Mouse (Mus musculus) MEL (cell line): ENCODE measurements around the gene Gm20388. TPM values are rescaled to one million over a fixed set of nuclear protein-coding genes. Genes with fewer than 3 reads are reported as not detected.

ENCODE experiments used
- DNase-seq: peaks from one replicate; pipeline ENCODE4 v3.0.0; 2011; ENCODE audit warnings: low read depth, low spot score
- H3K27ac ChIP-seq: 2 replicates; pipeline ENCODE4 v1.5.1; 2012; ENCODE audit warnings: low read depth, mild to moderate bottlenecking, control low read depth, low read length, moderate library complexity; ENCODE audit not compliant: control insufficient read depth
- H3K27me3 ChIP-seq, 2 experiments: fragments of 150-350 bp in 1 of 2; sonication (generic) in 1 of 2; 2 replicates each; pipeline ENCODE4 v1.6.1; 2012; ENCODE audit warnings: low read length in 2 of 2, mild to moderate bottlenecking in 2 of 2, improper control_type of control experiment in 1 of 2, moderate library complexity in 1 of 2; ENCODE audit not compliant: insufficient read depth in 2 of 2, control insufficient read depth in 1 of 2
- H3K36me3 ChIP-seq, 2 experiments: 2 replicates each; pipeline ENCODE4 v1.6.1; 2012 to 2014; ENCODE audit warnings: low read length in 2 of 2, improper control_type of control experiment in 1 of 2, inconsistent platforms in 1 of 2, mild to moderate bottlenecking in 1 of 2; ENCODE audit not compliant: insufficient read depth in 2 of 2, control insufficient read depth in 1 of 2
- H3K4me1 ChIP-seq, 2 experiments: fragments of 150-350 bp in 1 of 2; sonication (generic) in 1 of 2; 2 replicates each; pipeline ENCODE4 v1.6.1; 2012; ENCODE audit warnings: low read length in 2 of 2, improper control_type of control experiment in 1 of 2, mild to moderate bottlenecking in 1 of 2; ENCODE audit not compliant: insufficient read depth in 2 of 2, control insufficient read depth in 1 of 2
- H3K4me3 ChIP-seq, 2 experiments: fragments of 150-350 bp in 1 of 2; sonication (generic) in 1 of 2; 2 replicates each; pipeline ENCODE4 v1.5.1; 2012; ENCODE audit warnings: low read depth in 2 of 2, low read length in 2 of 2, mild to moderate bottlenecking in 2 of 2, moderate library complexity in 2 of 2, control low read depth in 1 of 2, improper control_type of control experiment in 1 of 2; ENCODE audit not compliant: control insufficient read depth in 1 of 2, insufficient read depth in 1 of 2
- H3K79me2 ChIP-seq: 2 replicates; pipeline ENCODE4 v1.6.1; 2012; ENCODE audit warnings: mild to moderate bottlenecking, low read length, moderate library complexity; ENCODE audit not compliant: control insufficient read depth, poor library complexity, insufficient read depth
- H3K9ac ChIP-seq: 2 replicates; pipeline ENCODE4 v1.6.1; 2012; ENCODE audit warnings: low read depth, mild to moderate bottlenecking, control low read depth, low read length, moderate library complexity; ENCODE audit not compliant: control insufficient read depth, poor library complexity, severe bottlenecking
- H3K9me3 ChIP-seq: fragments of 150-350 bp; sonication (generic); replicated peaks from 2 replicates; pipeline ENCODE4 v1.6.1; 2012; ENCODE audit warnings: mild to moderate bottlenecking, low read length, improper control_type of control experiment, moderate library complexity; ENCODE audit not compliant: insufficient read depth
- CHD1 ChIP-seq: IDR thresholded peaks from 2 replicates; pipeline ENCODE4 v1.6.1; 2012; ENCODE audit warnings: low read depth, mild to moderate bottlenecking, inconsistent platforms, low read length, improper control_type of control experiment
- CHD2 ChIP-seq: IDR thresholded peaks from 2 replicates; pipeline ENCODE4 v1.6.1; 2011; ENCODE audit warnings: low read length, improper control_type of control experiment
- CTCF ChIP-seq, 3 experiments: IDR thresholded peaks in 2 of 3; conservative IDR thresholded peaks in 1 of 3; 2 replicates each; pipeline ENCODE4 v1.5.1; 2011 to 2012; ENCODE audit warnings: low read length in 3 of 3, low read depth in 2 of 3, mild to moderate bottlenecking in 2 of 3, improper control_type of control experiment in 1 of 3, inconsistent platforms in 1 of 3, mixed read lengths in 1 of 3, moderate library complexity in 1 of 3; ENCODE audit not compliant: control insufficient read depth in 1 of 3, insufficient read depth in 1 of 3, poor library complexity in 1 of 3, severe bottlenecking in 1 of 3
- ELF1 ChIP-seq: IDR thresholded peaks from 2 replicates; pipeline ENCODE4 v1.6.1; 2014; ENCODE audit warnings: low read depth, mild to moderate bottlenecking, inconsistent platforms, low read length, improper control_type of control experiment, moderate library complexity
- EP300 ChIP-seq, 2 experiments: IDR thresholded peaks; 2 replicates each; pipeline ENCODE4 v1.6.1; 2011; ENCODE audit warnings: improper control_type of control experiment in 2 of 2, low read length in 2 of 2, low read depth in 1 of 2, mild to moderate bottlenecking in 1 of 2
- ETS1 ChIP-seq: IDR thresholded peaks from 2 replicates; pipeline ENCODE4 v1.6.1; 2012; ENCODE audit warnings: low read depth, mild to moderate bottlenecking, inconsistent platforms, low read length, improper control_type of control experiment, moderate library complexity
- GABPA ChIP-seq: IDR thresholded peaks from 2 replicates; pipeline ENCODE4 v1.6.1; 2012; ENCODE audit warnings: low read depth, mild to moderate bottlenecking, inconsistent platforms, low read length, improper control_type of control experiment, moderate library complexity
- HCFC1 ChIP-seq: IDR thresholded peaks from 2 replicates; pipeline ENCODE4 v1.6.1; 2012; ENCODE audit warnings: low read depth, mild to moderate bottlenecking, inconsistent platforms, low read length, improper control_type of control experiment, moderate library complexity
- JUND ChIP-seq: IDR thresholded peaks from 2 replicates; pipeline ENCODE4 v1.6.1; 2011; ENCODE audit warnings: low read depth, mild to moderate bottlenecking, improper control_type of control experiment, low read length
- MAFK ChIP-seq: IDR thresholded peaks from 2 replicates; pipeline ENCODE4 v1.6.1; 2011; ENCODE audit warnings: low read depth, mild to moderate bottlenecking, low read length, improper control_type of control experiment, borderline replicate concordance
- MAX ChIP-seq: IDR thresholded peaks from 2 replicates; pipeline ENCODE4 v1.6.1; 2011; ENCODE audit warnings: low read length, improper control_type of control experiment
- MAZ ChIP-seq: IDR thresholded peaks from 2 replicates; pipeline ENCODE4 v1.6.1; 2012; ENCODE audit warnings: low read depth, mild to moderate bottlenecking, inconsistent platforms, low read length, improper control_type of control experiment
- MEF2A ChIP-seq: IDR thresholded peaks from 2 replicates; pipeline ENCODE4 v1.6.1; 2014; ENCODE audit warnings: low read depth, mild to moderate bottlenecking, inconsistent platforms, low read length, improper control_type of control experiment; ENCODE audit not compliant: poor library complexity, insufficient replicate concordance, severe bottlenecking; ENCODE audit errors: extremely low read depth
- MXI1 ChIP-seq: IDR thresholded peaks from 2 replicates; pipeline ENCODE4 v1.6.1; 2011; ENCODE audit warnings: mild to moderate bottlenecking, low read depth, low read length, improper control_type of control experiment
- MYB ChIP-seq: IDR thresholded peaks from 2 replicates; pipeline ENCODE4 v1.6.1; 2011; ENCODE audit warnings: mild to moderate bottlenecking, low read depth, low read length, improper control_type of control experiment
- MYC ChIP-seq: IDR thresholded peaks from 2 replicates; pipeline ENCODE4 v1.6.1; 2011; ENCODE audit warnings: low read depth, mild to moderate bottlenecking, low read length, improper control_type of control experiment, moderate library complexity
- NELFE ChIP-seq: IDR thresholded peaks from 2 replicates; pipeline ENCODE4 v1.6.1; 2011; ENCODE audit warnings: low read depth, low read length, improper control_type of control experiment
- NRF1 ChIP-seq: IDR thresholded peaks from 2 replicates; pipeline ENCODE4 v1.6.1; 2014; ENCODE audit warnings: low read depth, mild to moderate bottlenecking, inconsistent platforms, low read length, improper control_type of control experiment, moderate library complexity; ENCODE audit not compliant: poor library complexity, insufficient read depth, severe bottlenecking
- POLR2AphosphoS2 ChIP-seq: IDR thresholded peaks from 2 replicates; pipeline ENCODE4 v1.6.1; 2011; ENCODE audit warnings: low read length, improper control_type of control experiment
- RCOR1 ChIP-seq: IDR thresholded peaks from 2 replicates; pipeline ENCODE4 v1.6.1; 2012; ENCODE audit warnings: low read depth, mild to moderate bottlenecking, inconsistent platforms, low read length, improper control_type of control experiment
- SIN3A ChIP-seq: IDR thresholded peaks from 2 replicates; pipeline ENCODE4 v1.6.1; 2012; ENCODE audit warnings: low read length, improper control_type of control experiment, inconsistent platforms
- TBP ChIP-seq: IDR thresholded peaks from 2 replicates; pipeline ENCODE4 v1.8.0; 2011; ENCODE audit warnings: low read depth, low read length, improper control_type of control experiment
- TCF12 ChIP-seq: IDR thresholded peaks from 2 replicates; pipeline ENCODE4 v1.6.1; 2014; ENCODE audit warnings: low read depth, mild to moderate bottlenecking, inconsistent platforms, low read length, improper control_type of control experiment, moderate library complexity
- USF1 ChIP-seq: IDR thresholded peaks from 2 replicates; pipeline ENCODE4 v1.6.1; 2014; ENCODE audit warnings: low read depth, mild to moderate bottlenecking, inconsistent platforms, low read length, improper control_type of control experiment, moderate library complexity
- ZC3H11A ChIP-seq: IDR thresholded peaks from 2 replicates; pipeline ENCODE4 v1.6.1; 2012; ENCODE audit warnings: low read depth, mild to moderate bottlenecking, inconsistent platforms, low read length, improper control_type of control experiment
- ZMIZ1 ChIP-seq: IDR thresholded peaks from 2 replicates; pipeline ENCODE4 v1.6.1; 2012; ENCODE audit warnings: low read depth, mild to moderate bottlenecking, inconsistent platforms, low read length, improper control_type of control experiment, moderate library complexity
- ZNF384 ChIP-seq: IDR thresholded peaks from 2 replicates; pipeline ENCODE4 v1.6.1; 2012; ENCODE audit warnings: low read depth, mild to moderate bottlenecking, inconsistent platforms, low read length, improper control_type of control experiment
- polyA plus RNA-seq, 2 experiments: library from polyadenylated mRNA; stranded (reverse) in 1 of 2; unstranded in 1 of 2; fragments of >175 nt in 1 of 2; fragments of >200 nt in 1 of 2; gene quantifications; 2 replicates each; pipeline versions ENCODE4 v1.2.1 to v1.2.4; 2012; ENCODE audit warnings: low replicate concordance in 2 of 2, low read depth in 1 of 2; ENCODE audit not compliant: insufficient read length in 2 of 2, insufficient read depth in 1 of 2, missing spikeins in 1 of 2
- total RNA-seq: library from RNA; depleted of rRNA; stranded (reverse); fragments of 300-350 nt; gene quantifications from 2 replicates; pipeline ENCODE4 v1.2.3, GENCODE M21; 2012

The Gm20388 gene
- total and polyA plus RNA-seq, 3 experiments: 11.1 to 17.8 TPM; not detected in 1

GRCm38 (mm10) chr8:122737886-122738285, 2827.2 kb downstream of the Gm20388 start:
- TF ChIP-seq MXI1: no peak
- TF ChIP-seq, all 39 proteins: peak for 0
- Histone ChIP-seq H3K9me3 (no peaks in the 10 kb centered on the region), H3K27me3 (no peaks in the 10 kb centered on the region), H3K9ac (no peak overlapping the region), H3K27ac (no peak overlapping the region), H3K36me3 (peaks cover 0 to 16% of the 10 kb centered on the region in 2 experiments; a peak in 2 of 4 replicates), H3K4me3 (no peak overlapping the region), H3K4me1 (peaks cover 10 to 42% of the 10 kb centered on the region in 2 experiments), H3K79me2 (no peaks in the 10 kb centered on the region; the same call in 1 of the 2 replicates)
- DNase-seq: no peak

DNA sequence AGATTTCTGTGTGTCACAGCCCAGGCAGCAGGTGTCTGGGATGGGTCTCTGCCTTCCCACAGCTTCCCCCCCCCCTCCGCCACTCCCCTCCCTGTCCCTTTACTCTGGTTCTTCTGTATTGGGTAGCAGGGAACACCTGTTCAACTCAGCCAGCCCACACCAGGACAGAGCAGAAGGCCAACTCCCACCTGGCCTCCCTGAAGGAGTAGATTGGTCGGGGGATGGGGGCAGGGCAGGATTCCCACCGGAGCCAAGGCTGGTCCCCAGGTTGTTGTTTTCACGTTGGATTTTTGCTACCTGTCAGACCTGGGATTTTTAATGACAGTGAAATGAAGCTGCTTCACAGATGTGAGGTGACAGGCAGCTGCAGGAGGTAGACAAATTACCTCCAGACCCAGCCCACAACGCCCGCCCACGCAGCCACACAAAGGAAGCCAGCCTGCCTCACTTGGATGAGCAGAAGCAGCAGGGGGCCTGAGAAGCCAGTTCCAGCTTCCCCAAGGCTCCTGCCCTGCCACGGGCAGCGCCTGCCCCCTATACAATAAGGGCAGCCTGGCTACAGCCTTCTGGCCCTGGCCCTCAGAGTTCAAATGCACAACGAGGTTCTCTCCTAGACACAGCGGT, 2828.6 kb downstream of the Gm20388 start:
- Histone ChIP-seq H3K4me1 (peaks cover 10 to 42% of the 10 kb centered on the region in 2 experiments), H3K79me2 (no peaks in the 10 kb centered on the region; the same call in 1 of the 2 replicates), H3K36me3 (peaks cover 0 to 16% of the 10 kb centered on the region in 2 experiments; a peak in 2 of 4 replicates), H3K4me3 (no peak overlapping the region), H3K9ac (no peak overlapping the region), H3K27ac (no peak overlapping the region), H3K27me3 (no peaks in the 10 kb centered on the region), H3K9me3 (no peaks in the 10 kb centered on the region)
- DNase-seq: peak; percentile 85
- TF ChIP-seq GABPA: no peak
- TF ChIP-seq MYB: no peak
- no peak for TF ChIP-seq USF1
- TF ChIP-seq ZMIZ1: no peak
- no peak for TF ChIP-seq TBP
- TF ChIP-seq CHD2: no peak
- TF ChIP-seq SIN3A: peak; percentile 54; the same call in 1 of the 2 replicates
- TF ChIP-seq HCFC1: no peak
- TF ChIP-seq MAX: no peak
- TF ChIP-seq NRF1: 0 out of 2 replicates have a peak, but pooled peaks have one; percentile 6
- peak; percentile 45; the same call in 1 of the 2 replicates for TF ChIP-seq TCF12
- TF ChIP-seq JUND: no peak
- no peak for TF ChIP-seq ZNF384
- no peak for TF ChIP-seq MYC
- no peak for TF ChIP-seq ZC3H11A
- TF ChIP-seq CHD1: no peak
- TF ChIP-seq MEF2A: no peak
- no peak for TF ChIP-seq POLR2AphosphoS2
- no peak for TF ChIP-seq MAFK
- no peak for TF ChIP-seq CTCF (IDR thresholded peaks at IDR 0.05 in 2 of 3, conservative IDR thresholded peaks at IDR 0.05 in 1 of 3; ENCODE audit: control insufficient read depth in 1 of 3, insufficient read depth in 1 of 3, low read depth in 2 of 3, low read length in 3 of 3, poor library complexity in 1 of 3, severe bottlenecking in 1 of 3)
- peak; percentile 52; the same call in 1 of the 2 replicates for TF ChIP-seq RCOR1
- no peak for TF ChIP-seq ELF1
- peak; percentile 39 to 42; a peak in 3 of 4 replicates for TF ChIP-seq EP300 (IDR thresholded peaks at IDR 0.05; ENCODE audit: low read depth in 1 of 2, low read length in 2 of 2)
- TF ChIP-seq ETS1: peak; percentile 42; the same call in 1 of the 2 replicates
- no peak for TF ChIP-seq NELFE
- no peak for TF ChIP-seq MAZ
